Mouse (Mus musculus) CH12.LX (cell line): ENCODE data around the gene Pnpla8. TPM values are rescaled to one million over a fixed set of nuclear protein-coding genes. Genes with fewer than 3 reads are reported as not detected.
"Not testable (repeated sequence)": the region's sequence is repeated elsewhere in the genome, so short reads cannot be mapped to it uniquely, and the experiment has no call there.

ENCODE experiments used
- DNase-seq: peaks from one replicate; pipeline ENCODE4 v3.0.0-alpha.2; 2013; ENCODE audit errors: extremely low read depth
- H3K27ac ChIP-seq: 2 replicates; pipeline ENCODE4 v1.5.1; 2012; ENCODE audit warnings: low read depth, mild to moderate bottlenecking, control low read depth, moderate library complexity; ENCODE audit not compliant: insufficient read depth
- H3K27me3 ChIP-seq: replicated peaks from 2 replicates; pipeline ENCODE3; 2012; ENCODE audit warnings: inconsistent platforms
- H3K36me3 ChIP-seq, 2 experiments: replicated peaks in 1 of 2; 2 replicates each; pipeline versions ENCODE3 to v1.6.1; 2012; ENCODE audit warnings: inconsistent platforms in 1 of 2, low read length in 1 of 2, mild to moderate bottlenecking in 1 of 2, mixed read lengths in 1 of 2, moderate library complexity in 1 of 2; ENCODE audit not compliant: control insufficient read depth in 1 of 2, insufficient read depth in 1 of 2
- H3K4me1 ChIP-seq, 2 experiments: 2 replicates each; pipeline ENCODE4 v1.6.1; 2012; ENCODE audit warnings: inconsistent platforms in 1 of 2, moderate library complexity in 1 of 2; ENCODE audit not compliant: insufficient read depth in 2 of 2, control insufficient read depth in 1 of 2
- H3K4me2 ChIP-seq: 2 replicates; pipeline ENCODE4 v1.6.1; 2012; ENCODE audit warnings: low read depth, mild to moderate bottlenecking, control low read depth; ENCODE audit not compliant: poor library complexity, insufficient read depth, severe bottlenecking
- H3K4me3 ChIP-seq, 3 experiments: fragments of 150-350 bp in 1 of 3; sonication (generic) in 1 of 3; replicated peaks in 1 of 3; 2 replicates each; pipeline versions ENCODE3 to v1.5.1; 2011 to 2012; ENCODE audit warnings: low read depth in 2 of 3, low read length in 2 of 3, mild to moderate bottlenecking in 2 of 3, moderate library complexity in 2 of 3, control low read depth in 1 of 3, improper control_type of control experiment in 1 of 3, inconsistent platforms in 1 of 3, mixed read lengths in 1 of 3; ENCODE audit not compliant: poor library complexity in 1 of 3
- H3K79me2 ChIP-seq: replicated peaks from 2 replicates; pipeline ENCODE4 v1.6.1; 2012; ENCODE audit warnings: mild to moderate bottlenecking, moderate library complexity; ENCODE audit not compliant: control insufficient read depth, poor library complexity, insufficient read depth, severe bottlenecking; ENCODE audit errors: extremely low read depth
- H3K9ac ChIP-seq: 2 replicates; pipeline ENCODE4 v1.6.1; 2012; ENCODE audit warnings: low read depth, mild to moderate bottlenecking, control low read depth, moderate library complexity; ENCODE audit not compliant: insufficient read depth
- H3K9me3 ChIP-seq: replicated peaks from 2 replicates; pipeline ENCODE3; 2012; ENCODE audit warnings: low read length, inconsistent platforms, mixed read lengths
- CHD1 ChIP-seq: IDR thresholded peaks from 2 replicates; pipeline ENCODE4 v1.6.1; 2012; ENCODE audit warnings: low read depth, low read length, improper control_type of control experiment, inconsistent platforms
- E2F4 ChIP-seq: IDR thresholded peaks from 2 replicates; pipeline ENCODE4 v1.6.1; 2011; ENCODE audit warnings: low read depth, low read length, improper control_type of control experiment; ENCODE audit not compliant: insufficient replicate concordance
- ELF1 ChIP-seq: IDR thresholded peaks from 2 replicates; pipeline ENCODE4 v1.6.1; 2014; ENCODE audit warnings: low read depth, mild to moderate bottlenecking, inconsistent platforms, low read length, improper control_type of control experiment
- EP300 ChIP-seq: IDR thresholded peaks from 2 replicates; pipeline ENCODE4 v1.6.1; 2011; ENCODE audit warnings: low read length, improper control_type of control experiment
- ETS1 ChIP-seq: conservative IDR thresholded peaks from 2 replicates; pipeline ENCODE4 v1.6.1; 2012; ENCODE audit warnings: low read depth, mild to moderate bottlenecking, inconsistent platforms, low read length, improper control_type of control experiment, moderate library complexity
- HCFC1 ChIP-seq: IDR thresholded peaks from 2 replicates; pipeline ENCODE4 v1.6.1; 2012; ENCODE audit warnings: low read depth, mild to moderate bottlenecking, inconsistent platforms, low read length, improper control_type of control experiment
- MAFK ChIP-seq: IDR thresholded peaks from 2 replicates; pipeline ENCODE4 v1.6.1; 2011; ENCODE audit warnings: low read length, improper control_type of control experiment; ENCODE audit not compliant: insufficient replicate concordance
- MXI1 ChIP-seq: IDR thresholded peaks from 2 replicates; pipeline ENCODE4 v1.6.1; 2011; ENCODE audit warnings: mild to moderate bottlenecking, low read depth, low read length, improper control_type of control experiment
- MYC ChIP-seq: IDR thresholded peaks from 2 replicates; pipeline ENCODE4 v1.6.1; 2011; ENCODE audit warnings: low read depth, mild to moderate bottlenecking, improper control_type of control experiment, low read length
- NELFE ChIP-seq: IDR thresholded peaks from 2 replicates; pipeline ENCODE4 v1.6.1; 2011; ENCODE audit warnings: low read depth, low read length, improper control_type of control experiment
- PAX5 ChIP-seq: IDR thresholded peaks from 2 replicates; pipeline ENCODE4 v1.6.1; 2012; ENCODE audit warnings: low read length, inconsistent platforms, mixed read lengths
- POLR2A ChIP-seq: IDR thresholded peaks from 2 replicates; pipeline ENCODE4 v1.6.1; 2011; ENCODE audit warnings: low read depth, mild to moderate bottlenecking, improper control_type of control experiment, low read length
- POLR2AphosphoS2 ChIP-seq: IDR thresholded peaks from 2 replicates; pipeline ENCODE4 v1.6.1; 2011; ENCODE audit warnings: low read depth, low read length, improper control_type of control experiment
- RAD21 ChIP-seq: IDR thresholded peaks from 2 replicates; pipeline ENCODE4 v1.6.1; 2011; ENCODE audit warnings: low read depth, mild to moderate bottlenecking, low read length, improper control_type of control experiment, moderate library complexity
- SMC3 ChIP-seq: IDR thresholded peaks from 2 replicates; pipeline ENCODE4 v1.6.1; 2011; ENCODE audit warnings: low read depth, low read length, improper control_type of control experiment
- UBTF ChIP-seq: IDR thresholded peaks from 2 replicates; pipeline ENCODE4 v1.6.1; 2012; ENCODE audit warnings: low read depth, mild to moderate bottlenecking, inconsistent platforms, low read length, improper control_type of control experiment, moderate library complexity
- USF1 ChIP-seq: IDR thresholded peaks from 2 replicates; pipeline ENCODE4 v1.6.1; 2014; ENCODE audit warnings: low read depth, mild to moderate bottlenecking, inconsistent platforms, low read length, improper control_type of control experiment
- USF2 ChIP-seq: conservative IDR thresholded peaks from 2 replicates; pipeline ENCODE4 v1.6.1; 2011; ENCODE audit warnings: low read depth, low read length, improper control_type of control experiment
- ZC3H11A ChIP-seq: IDR thresholded peaks from 2 replicates; pipeline ENCODE4 v1.6.1; 2012; ENCODE audit warnings: low read depth, mild to moderate bottlenecking, inconsistent platforms, low read length, improper control_type of control experiment
- ZNF384 ChIP-seq: IDR thresholded peaks from 2 replicates; pipeline ENCODE4 v1.6.1; 2012; ENCODE audit warnings: low read depth, low read length, improper control_type of control experiment, inconsistent platforms
- dilution Hi-C: fragments of 300-500 bp; cut with MboI; formaldehyde crosslinking; loops from 2 replicates; pipeline ENCODE4 v1.14.3; 2020; ENCODE audit warnings: low sequenced_read_pairs; ENCODE audit not compliant: extremely low pct_unique_long_range_greater_than_20kb, extremely low pct_ligation_motif_present
- in situ Hi-C: fragments of 300-500 bp; cut with MboI; formaldehyde crosslinking; loops from 3 replicates; pipeline ENCODE4 v1.14.3; 2019; ENCODE audit warnings: low sequenced_read_pairs, low pct_ligation_motif_present, low pct_unique_long_range_greater_than_20kb, mixed read lengths
- polyA plus RNA-seq: library from polyadenylated mRNA; unstranded; fragments of >175 nt; gene quantifications from 2 replicates; pipeline ENCODE4 v1.2.1, GENCODE M21; 2012; ENCODE audit warnings: low read depth; ENCODE audit not compliant: insufficient read length
- total RNA-seq, 2 experiments: library from RNA; depleted of rRNA; stranded (reverse); fragments of 300-350 nt in 1 of 2; fragments of >200 nt in 1 of 2; gene quantifications; 2 replicates each; pipeline ENCODE4 v1.2.3; 2012 to 2014

The Pnpla8 gene
- total and polyA plus RNA-seq, 3 experiments = 32.3 to 129 (median 63.7) TPM

- Histone ChIP-seq H3K36me3 (peaks cover 2 to 11% of the 10 kb centered on the region in 2 experiments), H3K4me3 (no peak overlapping the region), H3K27me3 (no peaks in the 10 kb centered on the region), H3K27ac (no peak overlapping the region), H3K4me2 (no peak overlapping the region), H3K9me3 (no peaks in the 10 kb centered on the region), H3K4me1 (peaks cover 3 to 57% of the 10 kb centered on the region in 2 experiments; a peak in 3 of 4 replicates), H3K79me2 (peaks cover 25% of the 10 kb centered on the region), H3K9ac (no peak overlapping the region)
- TF ChIP-seq ZC3H11A = no peak
- TF ChIP-seq MYC = no peak
- no peak for TF ChIP-seq SMC3
- TF ChIP-seq CHD1 = no peak
- no peak for TF ChIP-seq POLR2AphosphoS2
- no peak for TF ChIP-seq ZNF384
- TF ChIP-seq MXI1 = no peak
- no peak for TF ChIP-seq POLR2A
- TF ChIP-seq E2F4 = no peak
- TF ChIP-seq NELFE = no peak
- TF ChIP-seq HCFC1 = no peak
- TF ChIP-seq ELF1 = no peak
- no peak for TF ChIP-seq EP300
- no peak for TF ChIP-seq USF1
- no peak for TF ChIP-seq PAX5
- no peak for TF ChIP-seq ETS1
- no peak for TF ChIP-seq MAFK
- TF ChIP-seq USF2 = no peak
- no peak for TF ChIP-seq UBTF
- TF ChIP-seq RAD21 = no peak
- DNase-seq = no peak
- dilution Hi-C loops = no loop called here
- in situ Hi-C loops = no loop called here
Observed at GRCm38 (mm10) chr12:44274125-44274835, 53.1 kb downstream of the Pnpla8 start.

- H3K9me3 ChIP-seq, H3K4me3 ChIP-seq, dilution Hi-C loops, in situ Hi-C loops, H3K27ac ChIP-seq, H3K27me3 ChIP-seq, H3K36me3 ChIP-seq, H3K9ac ChIP-seq: not testable (repeated sequence)
- Histone ChIP-seq H3K4me2 (peak overlapping the region; percentile 36; the same call in 1 of the 2 replicates), H3K4me1 (peaks cover 14 to 57% of the 10 kb centered on the region in 2 experiments), H3K79me2 (peaks cover 25% of the 10 kb centered on the region)
- peak; percentile 58 for DNase-seq
- TF ChIP-seq EP300 (peak; percentile 53; the same call in 1 of the 2 replicates), ETS1 (peak; percentile 51; the same call in 1 of the 2 replicates)
Observed at GRCm38 (mm10) chr12:44280147-44280546, 59.0 kb downstream of the Pnpla8 start.
